Mouse (Mus musculus): ENCODE measurements around the gene Gm7849.
"Not testable (repeated sequence)": the region's sequence is repeated elsewhere in the genome, so short reads cannot be mapped to it uniquely, and the experiment has no call there.

Gm7849 gene

DNA sequence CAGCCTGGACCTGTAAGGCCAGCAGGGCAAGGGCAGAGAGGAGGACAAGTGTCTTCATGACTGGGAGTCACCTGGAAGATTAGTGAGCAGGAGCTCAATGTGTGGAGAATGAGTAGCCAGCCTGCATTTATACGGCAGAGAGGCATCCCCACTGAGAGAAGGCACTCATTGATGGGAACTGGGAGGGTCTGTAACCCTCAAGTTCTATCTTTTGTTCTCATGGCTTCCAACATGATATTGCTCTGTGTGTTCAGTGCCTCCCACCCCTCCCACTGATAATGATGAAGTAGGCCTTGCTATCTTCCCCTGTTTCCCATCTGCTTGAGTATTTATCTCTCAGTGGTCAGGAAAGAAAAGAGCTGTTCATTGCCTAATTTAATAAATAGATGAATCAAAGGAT lies at the start of gene Gm7849:
Gm7849 (minus strand) TSS at position 101 of the 400 bp plus-strand sequence.
- not testable (repeated sequence) for DNase-seq (ENCODE audit: low spot score in 2 of 2)

DNA sequence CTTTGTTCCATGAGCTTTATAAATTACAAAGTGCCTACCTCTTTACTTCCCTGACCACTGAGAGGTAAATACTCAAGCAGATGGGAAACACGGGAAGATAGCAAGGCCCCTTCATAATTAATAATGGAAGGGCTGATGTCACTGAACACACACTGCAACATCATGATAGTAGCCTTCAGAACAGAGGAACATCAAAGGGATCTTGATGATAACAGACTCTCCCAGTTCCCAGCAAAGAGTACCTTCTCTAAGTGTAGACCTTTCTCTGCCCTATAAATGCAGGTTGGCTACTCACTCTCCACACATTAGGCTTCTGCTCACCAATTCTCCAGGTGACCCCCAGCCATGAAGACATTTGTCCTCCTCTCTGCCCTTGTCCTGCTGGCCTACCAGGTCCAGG lies 29.2 kb downstream of the Gm7849 start, which contains the start of gene Defa36:
Defa36 (plus strand) TSS at position 301 of the 400 bp plus-strand sequence.
- DNase-seq (ENCODE audit: low spot score in 2 of 2): not testable (repeated sequence)

Measured in right cerebral cortex, postnatal 10 days (tissue).